Mouse (Mus musculus): ENCODE results near the gene Gm10718.
"Not testable (repeated sequence)": the region's sequence is repeated elsewhere in the genome, so short reads cannot be mapped to it uniquely, and the experiment has no call there.

The Gm10718 gene

DNA sequence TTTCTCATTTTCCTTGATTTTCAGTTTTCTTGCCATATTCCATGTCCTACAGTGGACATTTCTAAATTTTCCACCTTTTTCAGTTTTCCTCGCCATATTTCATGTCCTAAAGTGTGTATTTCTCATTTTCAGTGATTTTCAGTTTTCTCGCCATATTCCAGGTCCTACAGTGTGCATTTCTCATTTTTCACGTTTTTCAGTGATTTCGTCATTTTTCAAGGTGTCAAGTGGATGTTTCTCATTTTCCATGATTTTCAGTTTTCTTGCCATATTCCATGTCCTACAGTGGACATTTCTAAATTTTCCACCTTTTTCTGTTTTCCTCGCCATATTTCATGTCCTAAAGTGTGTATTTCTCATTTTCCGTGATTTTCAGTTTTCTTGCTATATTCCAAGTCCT lies 2.3 kb downstream of the Gm10718 start:
- peak; percentile 64 to 67 for DNase-seq (ENCODE audit: low spot score in 2 of 2)

DNA sequence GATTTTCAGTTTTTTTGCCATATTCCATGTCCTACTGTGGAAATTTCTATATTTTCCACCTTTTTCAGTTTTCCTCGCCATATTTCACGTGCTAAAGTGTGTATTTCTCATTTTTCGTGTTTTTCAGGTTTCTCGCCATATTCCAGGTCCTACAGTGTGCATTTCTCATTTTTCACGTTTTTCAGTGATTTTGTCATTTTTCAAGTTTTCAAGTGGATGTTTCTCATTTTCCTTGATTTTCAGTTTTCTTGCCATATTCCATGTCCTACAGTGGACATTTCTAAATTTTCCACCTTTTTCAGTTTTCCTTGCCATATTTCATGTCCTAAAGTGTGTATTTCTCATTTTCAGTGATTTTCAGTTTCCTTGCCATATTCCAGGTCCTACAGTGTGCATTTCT lies 2.8 kb downstream of the Gm10718 start:
- not testable (repeated sequence) for DNase-seq (ENCODE audit: low spot score in 2 of 2)

DNA sequence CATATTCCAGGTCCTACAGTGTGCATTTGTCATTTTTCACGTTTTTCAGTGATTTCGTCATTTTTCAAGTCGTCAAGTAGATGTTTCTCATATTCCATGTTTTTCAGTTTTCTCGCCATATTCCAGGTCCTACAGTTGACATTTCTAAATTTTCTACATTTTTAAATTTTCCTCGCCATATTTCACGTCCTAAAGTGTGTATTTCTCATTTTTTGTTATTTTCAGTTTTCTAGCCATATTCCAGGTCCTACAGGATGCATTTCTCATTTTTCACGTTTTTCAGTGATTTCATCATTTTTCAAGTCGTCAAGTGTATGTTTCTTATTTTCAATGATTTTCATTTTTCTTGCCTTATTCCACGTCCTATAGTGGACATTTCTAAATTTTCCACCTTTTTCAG lies 3.4 kb downstream of the Gm10718 start:
- DNase-seq (ENCODE audit: low spot score in 2 of 2), result not testable (repeated sequence)

DNA sequence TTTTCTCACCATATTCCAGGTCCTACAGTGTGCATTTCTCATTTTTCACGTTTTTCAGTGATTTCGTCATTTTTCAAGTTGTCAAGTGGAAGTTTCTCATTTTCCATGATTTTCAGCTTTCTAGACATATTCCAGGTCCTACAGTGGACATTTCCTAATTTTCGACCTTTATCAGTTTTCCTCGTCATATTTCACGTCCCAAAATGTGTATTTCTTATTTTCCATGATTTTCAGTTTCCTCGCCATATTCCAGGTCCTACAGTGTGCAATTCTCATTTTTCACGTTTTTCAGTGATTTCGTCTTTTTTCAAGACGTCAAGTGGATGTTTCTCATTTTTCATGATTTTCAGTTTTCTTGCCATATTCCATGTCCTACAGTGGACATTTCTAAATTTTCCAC lies 3.9 kb downstream of the Gm10718 start:
- DNase-seq (ENCODE audit: low spot score in 2 of 2), result not testable (repeated sequence)

DNA sequence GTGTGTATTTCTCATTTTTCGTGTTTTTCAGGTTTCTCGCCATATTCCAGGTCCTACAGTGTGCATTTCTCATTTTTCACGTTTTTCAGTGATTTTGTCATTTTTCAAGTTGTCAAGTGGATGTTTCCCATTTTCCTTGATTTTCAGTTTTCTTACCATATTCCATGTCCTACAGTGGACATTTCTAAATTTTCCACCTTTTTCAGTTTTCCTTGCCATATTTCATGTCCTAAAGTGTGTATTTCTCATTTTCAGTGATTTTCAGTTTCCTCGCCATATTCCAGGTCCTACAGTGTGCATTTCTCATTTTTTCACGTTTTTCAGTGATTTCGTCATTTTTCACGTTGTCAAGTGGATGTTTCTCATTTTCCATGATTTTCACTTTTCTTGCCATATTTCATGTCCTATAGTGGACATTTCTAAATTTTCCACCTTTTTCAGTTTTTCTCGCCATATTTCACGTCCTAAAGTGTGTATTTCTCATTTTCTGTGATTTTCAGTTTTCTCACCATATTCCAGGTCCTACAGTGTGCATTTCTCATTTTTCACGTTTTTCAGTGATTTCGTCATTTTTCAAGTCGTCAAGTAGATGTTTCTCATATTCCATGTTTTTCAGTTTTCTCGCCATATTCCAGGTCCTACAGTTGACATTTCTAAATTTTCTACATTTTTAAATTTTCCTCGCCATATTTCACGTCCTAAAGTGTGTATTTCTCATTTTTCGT lies 6.1 kb downstream of the Gm10718 start:
- peak; percentile 24 to 29 for DNase-seq (ENCODE audit: low spot score in 2 of 2)

DNA sequence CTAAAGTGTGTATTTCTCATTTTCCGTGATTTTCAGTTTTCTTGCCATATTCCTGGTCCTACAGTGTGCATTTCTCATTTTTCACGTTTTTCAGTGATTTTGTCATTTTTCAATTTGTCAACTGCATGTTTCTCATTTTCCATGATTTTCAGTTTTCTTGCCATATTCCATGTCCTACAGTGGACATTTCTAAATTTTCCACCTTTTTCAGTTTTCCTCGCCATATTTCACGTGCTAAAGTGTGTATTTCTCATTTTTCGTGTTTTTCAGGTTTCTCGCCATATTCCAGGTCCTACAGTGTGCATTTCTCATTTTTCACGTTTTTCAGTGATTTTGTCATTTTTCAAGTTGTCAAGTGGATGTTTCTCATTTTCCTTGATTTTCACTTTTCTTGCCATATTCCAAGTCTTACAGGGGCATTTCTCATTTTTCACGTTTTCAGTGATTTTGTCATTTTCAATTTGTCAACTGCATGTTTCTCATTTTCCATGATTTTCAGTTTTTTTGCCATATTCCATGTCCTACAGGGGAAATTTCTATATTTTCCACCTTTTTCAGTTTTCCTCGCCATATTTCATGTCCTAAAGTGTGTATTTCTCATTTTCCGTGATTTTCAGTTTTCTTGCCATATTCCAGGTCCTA lies 7.5 kb downstream of the Gm10718 start:
- not testable (repeated sequence) for DNase-seq (ENCODE audit: low spot score in 2 of 2)

DNA sequence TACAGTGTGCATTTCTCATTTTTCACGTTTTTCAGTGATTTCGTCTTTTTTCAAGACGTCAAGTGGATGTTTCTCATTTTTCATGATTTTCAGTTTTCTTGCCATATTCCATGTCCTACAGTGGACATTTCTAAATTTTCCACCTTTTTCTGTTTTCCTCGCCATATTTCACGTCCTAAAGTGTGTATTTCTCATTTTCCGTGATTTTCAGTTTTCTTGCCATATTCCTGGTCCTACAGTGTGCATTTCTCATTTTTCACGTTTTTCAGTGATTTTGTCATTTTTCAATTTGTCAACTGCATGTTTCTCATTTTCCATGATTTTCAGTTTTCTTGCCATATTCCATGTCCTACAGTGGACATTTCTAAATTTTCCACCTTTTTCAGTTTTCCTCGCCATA lies 11.0 kb downstream of the Gm10718 start, which contains the start of gene Gm17535:
Gene Gm17535 (plus strand): TSS at position 301 of the 400 bp plus-strand sequence.
- not testable (repeated sequence) for DNase-seq (ENCODE audit: low spot score in 2 of 2)

DNA sequence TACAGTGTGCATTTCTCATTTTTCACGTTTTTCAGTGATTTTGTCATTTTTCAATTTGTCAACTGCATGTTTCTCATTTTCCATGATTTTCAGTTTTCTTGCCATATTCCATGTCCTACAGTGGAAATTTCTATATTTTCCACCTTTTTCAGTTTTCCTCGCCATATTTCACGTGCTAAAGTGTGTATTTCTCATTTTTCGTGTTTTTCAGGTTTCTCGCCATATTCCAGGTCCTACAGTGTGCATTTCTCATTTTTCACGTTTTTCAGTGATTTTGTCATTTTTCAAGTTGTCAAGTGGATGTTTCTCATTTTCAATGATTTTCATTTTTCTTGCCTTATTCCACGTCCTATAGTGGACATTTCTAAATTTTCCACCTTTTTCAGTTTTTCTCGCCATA lies 13.2 kb downstream of the Gm10718 start, which contains the start of gene Gm10715:
Gene Gm10715 (plus strand): TSS at position 301 of the 400 bp plus-strand sequence.
- not testable (repeated sequence) for DNase-seq (ENCODE audit: low spot score in 2 of 2)

DNA sequence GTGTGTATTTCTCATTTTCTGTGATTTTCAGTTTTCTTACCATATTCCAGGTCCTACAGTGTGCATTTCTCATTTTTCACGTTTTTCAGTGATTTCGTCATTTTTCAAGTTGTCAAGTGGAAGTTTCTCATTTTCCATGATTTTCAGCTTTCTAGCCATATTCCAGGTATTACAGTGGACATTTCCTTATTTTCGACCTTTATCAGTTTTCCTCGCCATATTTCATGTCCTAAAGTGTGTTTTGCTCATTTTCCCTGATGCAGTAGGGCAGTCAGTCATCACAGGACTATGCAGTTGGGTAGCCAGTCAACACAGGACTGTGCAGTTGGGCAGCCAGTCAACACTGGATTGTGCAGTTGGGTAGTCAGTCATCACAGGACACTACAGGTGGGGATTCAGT lies 14.8 kb downstream of the Gm10718 start:
- DNase-seq (ENCODE audit: low spot score in 2 of 2), result not testable (repeated sequence)

Measured in natural killer cell, adult 2 months (primary cell).